Mouse (Mus musculus) brain, embryonic 18.5 days (tissue): ENCODE measurements at regions not wholly inside any gene's neighbourhood (a gene's known extent, or its start where the extent isn't known, plus 50 kb on each side); places are given as distances from the start of the nearest gene placed in this dataset.

Experiments
- DNase-seq: peaks from one replicate; pipeline ENCODE4 v3.0.0-alpha.2; 2012; ENCODE audit warnings: low read depth, low spot score

- DNase-seq: no peak
These were observed 1744.6 kb upstream of the Adgrl3 start for GRCm38 (mm10) chr5:79275346-79275745.

GRCm38 (mm10) chr5:79300001-79300723 is 1719.8 kb upstream of the Adgrl3 start:
- peak; percentile 39 for DNase-seq

GRCm38 (mm10) chr5:79306181-79306580 is 1713.8 kb upstream of the Adgrl3 start:
- no peak for DNase-seq
